Comparison of ENCODE assay signal across 17 mouse cellular contexts in the genomic region with DNA sequence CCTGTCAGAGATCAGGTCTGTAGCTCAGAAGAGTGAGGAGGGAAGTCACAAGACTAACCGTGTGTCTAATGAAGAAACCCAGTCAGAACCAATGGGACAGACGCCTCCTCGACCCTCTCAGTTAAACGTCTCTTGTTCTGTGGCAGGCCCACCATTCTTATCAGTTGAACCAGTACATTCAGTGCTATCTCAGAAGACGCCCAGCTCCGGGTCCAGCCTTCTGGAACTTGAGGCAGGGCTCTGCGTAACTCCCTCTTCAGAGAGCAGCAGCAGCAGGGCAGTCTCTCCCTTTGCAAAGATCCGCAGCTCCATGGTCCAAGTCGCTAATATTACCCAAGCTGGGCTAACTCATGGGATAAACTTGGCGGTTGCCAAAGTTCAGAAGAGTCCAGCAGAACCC. TPM values are rescaled to one million over a fixed set of nuclear protein-coding genes. Genes with fewer than 3 reads are reported as not detected.
DNase-seq lines count a peak whose midpoint lies in the region; ATAC-seq and TF ChIP-seq lines count a peak whose summit lies in the region.
"Had no signal": no experiment of that assay in that cellular context is flagged by ENCODE, and none has a peak within 500 bp of the region (broad histone marks: within the 10 kb centered on the region; RNA-seq: fewer than 3 reads in every experiment).

No protein-coding gene starts in this region.

- ATAC-seq in G1E (ENCODE audit: extremely low read depth, insufficient number of reproducible peaks, low FRiP score, poor library complexity, severe bottlenecking), result peak; percentile 54
- ATAC-seq in liver, embryonic 14.5 days (ENCODE audit: insufficient read depth), result peak; percentile 63; the same call in 1 of the 2 replicates
- ATAC-seq in megakaryocyte-erythroid progenitor cell, adult 5-6 weeks (replicated peaks; ENCODE audit: low FRiP score, low TSS enrichment, poor library complexity, severe bottlenecking), result peak; percentile 68
- ATAC-seq in intestine, embryonic 15.5 days, result no peak
- ATAC-seq: forebrain, embryonic 15.5 days had no signal

- H3K4me1 ChIP-seq in G1E (ENCODE audit: insufficient read depth, low read depth, low read length), result peaks cover 27% of the 10 kb centered on the region
- H3K4me1 ChIP-seq in liver, embryonic 14.5 days (replicated peaks; ENCODE audit: control insufficient read depth in 2 of 2, insufficient read depth in 2 of 2, low read length in 1 of 2), result peaks cover 0 to 7% of the 10 kb centered on the region in 2 experiments; a peak in 3 of 4 replicates
- H3K4me1 ChIP-seq in intestine, embryonic 15.5 days (replicated peaks), result no peaks in the 10 kb centered on the region
- H3K4me1 ChIP-seq: embryonic facial prominence, embryonic 12.5 days; heart, embryonic 13.5 days had no signal

- TF ChIP-seq EP300 in liver, embryonic 14.5 days (IDR thresholded peaks at IDR 0.05; ENCODE audit: low read depth), result no peak

- H3K4me2 ChIP-seq in liver, embryonic 14.5 days (ENCODE audit: low read depth), result no peak overlapping the region
- H3K4me2 ChIP-seq in intestine, embryonic 15.5 days (replicated peaks), result no peak overlapping the region
- H3K4me2 ChIP-seq: embryonic facial prominence, embryonic 12.5 days; forebrain, embryonic 15.5 days; heart, embryonic 13.5 days had no signal

- H3K27me3 ChIP-seq in G1E (ENCODE audit: insufficient read depth, low read length), result no peaks in the 10 kb centered on the region
- H3K27me3 ChIP-seq in liver, embryonic 14.5 days (ENCODE audit: control insufficient read depth, insufficient read depth, low read length), result no peaks in the 10 kb centered on the region
- H3K27me3 ChIP-seq in intestine, embryonic 15.5 days (replicated peaks), result no peaks in the 10 kb centered on the region
- H3K27me3 ChIP-seq: CH12.LX; embryonic facial prominence, embryonic 12.5 days; forebrain, embryonic 15.5 days; heart, embryonic 13.5 days had no signal

- DNase-seq in G1E (ENCODE audit: low spot score), result peak; percentile 28
- peak; percentile 27 for DNase-seq in c-Kit-positive CD71-positive TER-119-positive erythroid progenitor cells, embryonic 14.5 days (ENCODE audit: low spot score)
- peak in 1 of 3 experiments; percentile 33 for DNase-seq in liver, embryonic 14.5 days (ENCODE audit: low read depth in 3 of 3, low spot score in 3 of 3)
- DNase-seq in adrenal gland, postnatal 4 days (ENCODE audit: low spot score in 2 of 2), result no peak
- DNase-seq: adrenal gland, adult 8-10 months; adrenal gland, postnatal 36 days; cerebellum, adult 11-12 months; cerebellum, adult 9-10 months; cerebellum, postnatal 25 days; gastrocnemius, postnatal 36 days; heart, postnatal 36 days had no signal

- WGBS in liver, embryonic 14.5 days (ENCODE audit: insufficient replicate concordance), result 24% methylated on average over 10 of the region's 10 CpGs
- WGBS in intestine, embryonic 15.5 days, result 80% methylated on average over 10 of the region's 10 CpGs

- no peak overlapping the region; the same call in 1 of the 2 replicates for H3K4me3 ChIP-seq in G1E (ENCODE audit: low read depth, low read length)
- no peak overlapping the region for H3K4me3 ChIP-seq in liver, embryonic 14.5 days (ENCODE audit: insufficient read depth in 1 of 2, low read depth in 2 of 2, low read length in 2 of 2)
- no peak overlapping the region for H3K4me3 ChIP-seq in intestine, embryonic 15.5 days (replicated peaks)
- H3K4me3 ChIP-seq: embryonic facial prominence, embryonic 12.5 days; forebrain, embryonic 15.5 days; heart, embryonic 13.5 days had no signal

- peaks cover 79% of the 10 kb centered on the region for H3K36me3 ChIP-seq in G1E (replicated peaks)
- H3K36me3 ChIP-seq in liver, embryonic 14.5 days (replicated peaks; ENCODE audit: control insufficient read depth, insufficient read depth, low read depth), result peaks cover 17% of the 10 kb centered on the region
- H3K36me3 ChIP-seq in intestine, embryonic 15.5 days, result peaks cover 28% of the 10 kb centered on the region

- no peak overlapping the region for H3K27ac ChIP-seq in liver, embryonic 14.5 days
- no peak overlapping the region for H3K27ac ChIP-seq in intestine, embryonic 15.5 days
- H3K27ac ChIP-seq: embryonic facial prominence, embryonic 12.5 days; forebrain, embryonic 15.5 days; heart, embryonic 13.5 days had no signal

- no peak for TF ChIP-seq CTCF in G1E (IDR thresholded peaks at IDR 0.05; ENCODE audit: low read depth, low read length)
- no peak for TF ChIP-seq CTCF in liver, embryonic 14.5 days (IDR thresholded peaks at IDR 0.05; ENCODE audit: low read depth)

- H3K9ac ChIP-seq in liver, embryonic 14.5 days (replicated peaks), result no peak overlapping the region
- no peak overlapping the region for H3K9ac ChIP-seq in intestine, embryonic 15.5 days
- H3K9ac ChIP-seq: embryonic facial prominence, embryonic 12.5 days; forebrain, embryonic 15.5 days; heart, embryonic 13.5 days had no signal

- no peaks in the 10 kb centered on the region for H3K9me3 ChIP-seq in G1E (replicated peaks)
- no peaks in the 10 kb centered on the region for H3K9me3 ChIP-seq in liver, embryonic 14.5 days (ENCODE audit: control insufficient read depth, low read length)
- no peaks in the 10 kb centered on the region for H3K9me3 ChIP-seq in intestine, embryonic 15.5 days
- H3K9me3 ChIP-seq: embryonic facial prominence, embryonic 12.5 days; forebrain, embryonic 15.5 days; heart, embryonic 13.5 days had no signal

RNA-seq across cellular contexts. Expression of a gene that starts 45.4 kb away (rescaled TPM):
- 91.6 and 100 TPM in 2 replicates for total RNA-seq in G1E (2014; fragmentation: Nextera tagmentation)
- total RNA-seq in G1E (2017), result 56.3 and 62.9 TPM in 2 replicates
- polyA plus RNA-seq in G1E (2012), result 16.5 and 28.6 TPM in 2 replicates
- polyA plus RNA-seq in liver, embryonic 14.5 days (2012; rRNA removed), result 9.0 and 12.6 TPM in 2 replicates
- polyA plus RNA-seq in liver, embryonic 14.5 days (2014; fragmentation: Nextera tagmentation; extraction: Ambion mirVana), result 22.0 and 22.1 TPM in 2 replicates
- 46.5 and 58.2 TPM in 2 replicates for total RNA-seq in megakaryocyte-erythroid progenitor cell, adult 5-6 weeks (2014; fragmentation: Nextera tagmentation)
- total RNA-seq in megakaryocyte-erythroid progenitor cell, adult 5-6 weeks (2017), result 38.7 and 52.8 TPM in 2 replicates
- 53.4 and 57.9 TPM in 2 replicates for polyA plus RNA-seq in intestine, embryonic 15.5 days (2015; fragmentation: Nextera tagmentation; extraction: Ambion mirVana)
- total RNA-seq in adrenal gland, postnatal 4 days (2021), result 10 to 100 TPM; 49.0 to 50.8 TPM

RNA-seq across cellular contexts. Expression of a gene that starts 49.9 kb away (rescaled TPM):
- total RNA-seq in G1E (2014; fragmentation: Nextera tagmentation) (41.8 and 44.7 TPM in 2 replicates), G1E (2017) (37.9 and 43.2 TPM in 2 replicates)
- polyA plus RNA-seq in G1E (2012), result 10.1 and 15.5 TPM in 2 replicates
- polyA plus RNA-seq in liver, embryonic 14.5 days (2012; rRNA removed), result 7.9 and 10.4 TPM in 2 replicates
- 14.7 and 15.7 TPM in 2 replicates for polyA plus RNA-seq in liver, embryonic 14.5 days (2014; fragmentation: Nextera tagmentation; extraction: Ambion mirVana)
- 42.1 and 59.2 TPM in 2 replicates for total RNA-seq in megakaryocyte-erythroid progenitor cell, adult 5-6 weeks (2014; fragmentation: Nextera tagmentation)
- 52.8 and 66.1 TPM in 2 replicates for total RNA-seq in megakaryocyte-erythroid progenitor cell, adult 5-6 weeks (2017)
- polyA plus RNA-seq in intestine, embryonic 15.5 days (2015; fragmentation: Nextera tagmentation; extraction: Ambion mirVana), result 29.9 and 31.6 TPM in 2 replicates
- total RNA-seq in adrenal gland, postnatal 4 days (2021), result 10 to 100 TPM; 43.7 to 46.0 TPM

Comparison
In these comparisons a context has a peak if more than half of its experiments do, and no peak if none do; other contexts are left out.
1. DNase-seq: peak in G1E (single experiment) and c-Kit-positive CD71-positive TER-119-positive erythroid progenitor cells, embryonic 14.5 days (single experiment); none in adrenal gland, postnatal 4 days (0 of 2).